Mouse (Mus musculus): ENCODE measurements around the gene Fer. TPM values are rescaled to one million over a fixed set of nuclear protein-coding genes. Genes with fewer than 3 reads are reported as not detected.

Gene Fer
- polyA plus RNA-seq, 1 experiment from 2014 or later: 32.2 TPM

DNA sequence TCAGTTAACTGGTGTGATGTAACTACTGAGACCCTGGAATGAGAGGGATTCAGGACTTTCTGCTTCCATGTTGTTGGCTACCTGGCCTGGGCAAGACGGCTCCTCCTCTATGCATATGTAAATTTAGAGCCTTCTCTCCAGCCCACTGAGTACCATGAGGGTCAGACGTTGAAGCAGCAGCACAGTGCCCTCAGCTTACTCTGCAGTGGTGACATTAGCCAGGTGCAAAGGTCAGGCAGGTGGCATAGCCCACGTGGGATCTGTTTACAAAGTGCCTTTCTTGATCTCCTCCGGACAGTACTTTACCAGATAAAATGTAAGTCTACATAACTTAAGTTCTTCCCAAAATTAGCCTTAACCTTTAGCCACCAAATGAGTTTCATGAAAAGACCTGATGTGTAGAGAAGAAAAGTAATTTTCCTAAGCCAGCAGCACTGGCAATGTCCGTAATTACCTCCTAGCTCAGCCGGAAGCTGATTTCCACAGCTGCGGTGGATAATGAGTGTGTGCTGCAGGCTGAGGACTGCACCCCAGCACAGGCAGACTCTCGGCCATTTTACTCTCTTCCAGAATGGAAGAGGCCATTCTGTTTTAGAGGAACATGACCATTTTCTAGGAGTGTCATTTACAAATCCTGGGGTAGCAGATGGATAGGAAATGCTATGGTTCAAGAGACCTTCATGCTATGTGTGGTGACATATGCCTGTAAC, 273.2 kb downstream of the Fer start:
- H3K4me3 ChIP-seq (ENCODE audit: low read depth, low read length): no peak overlapping the region
- no peak for ATAC-seq (ENCODE audit: insufficient read depth)

DNA sequence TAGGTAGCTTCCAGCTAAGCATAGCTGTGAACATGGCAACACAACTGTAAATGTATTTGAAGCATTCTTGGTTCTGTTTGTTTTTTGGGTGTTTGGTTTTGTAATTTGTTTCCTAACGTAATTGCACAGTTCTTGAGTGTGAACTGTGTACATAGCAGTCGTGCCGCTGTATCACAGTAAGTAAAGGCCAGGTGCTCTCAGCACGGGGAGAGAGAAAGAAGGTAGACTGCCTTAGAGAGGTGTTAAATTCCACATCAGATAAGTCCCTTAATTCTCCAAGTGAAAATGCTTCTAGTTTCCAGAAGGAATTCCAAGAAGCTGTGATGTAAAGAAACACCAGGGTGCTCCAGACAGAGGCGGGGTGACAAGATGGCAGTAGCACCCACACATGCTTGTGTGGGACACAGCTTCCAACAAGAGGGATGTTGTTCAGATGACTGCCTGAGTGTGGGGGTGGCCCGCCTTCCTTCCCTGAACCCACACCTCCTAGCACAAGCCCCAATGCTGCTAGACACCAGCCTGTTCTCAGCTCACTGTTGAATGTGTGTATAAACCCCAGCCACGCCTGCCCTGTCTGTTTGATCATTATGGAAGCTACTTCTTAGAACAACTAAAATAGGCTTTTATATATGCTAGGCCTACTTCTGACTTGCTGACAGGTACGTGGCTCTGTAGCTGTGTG, 275.3 kb downstream of the Fer start:
- WGBS: 69% methylated on average over 8 of the region's 8 CpGs
- H3K27ac ChIP-seq (ENCODE audit: low read depth): no peak overlapping the region
- no peak overlapping the region for H3K4me3 ChIP-seq (ENCODE audit: low read depth, low read length)
- no peaks in the 10 kb centered on the region for H3K27me3 ChIP-seq (ENCODE audit: insufficient read depth, low read length)
- no peak overlapping the region for H3K9ac ChIP-seq
- H3K4me2 ChIP-seq: no peak overlapping the region
- no peak for TF ChIP-seq CTCF (IDR thresholded peaks at IDR 0.05; ENCODE audit: low read depth)
- no peaks in the 10 kb centered on the region for H3K4me1 ChIP-seq (ENCODE audit: insufficient read depth)
- no peak for DNase-seq
- peak; percentile 65; the same call in 1 of the 2 replicates for ATAC-seq (ENCODE audit: insufficient read depth)
- peaks cover 15% of the 10 kb centered on the region; the same call in 1 of the 2 replicates for H3K36me3 ChIP-seq (ENCODE audit: insufficient read depth)
- H3K9me3 ChIP-seq (ENCODE audit: low read depth, low read length): no peaks in the 10 kb centered on the region

More for the DNA sequence above, 273.2 kb downstream of the Fer start:
- no peaks in the 10 kb centered on the region for H3K27me3 ChIP-seq (ENCODE audit: insufficient read depth, low read length)
- WGBS: 58% methylated on average over 8 of the region's 8 CpGs
- H3K9ac ChIP-seq: no peak overlapping the region
- H3K36me3 ChIP-seq (ENCODE audit: insufficient read depth): peaks cover 15% of the 10 kb centered on the region; the same call in 1 of the 2 replicates
- no peak for DNase-seq
- H3K9me3 ChIP-seq (ENCODE audit: low read depth, low read length): no peaks in the 10 kb centered on the region
- H3K27ac ChIP-seq (ENCODE audit: low read depth): no peak overlapping the region
- no peaks in the 10 kb centered on the region for H3K4me1 ChIP-seq (ENCODE audit: insufficient read depth)
- H3K4me2 ChIP-seq: no peak overlapping the region
- no peak for TF ChIP-seq CTCF (IDR thresholded peaks at IDR 0.05; ENCODE audit: low read depth)

DNA sequence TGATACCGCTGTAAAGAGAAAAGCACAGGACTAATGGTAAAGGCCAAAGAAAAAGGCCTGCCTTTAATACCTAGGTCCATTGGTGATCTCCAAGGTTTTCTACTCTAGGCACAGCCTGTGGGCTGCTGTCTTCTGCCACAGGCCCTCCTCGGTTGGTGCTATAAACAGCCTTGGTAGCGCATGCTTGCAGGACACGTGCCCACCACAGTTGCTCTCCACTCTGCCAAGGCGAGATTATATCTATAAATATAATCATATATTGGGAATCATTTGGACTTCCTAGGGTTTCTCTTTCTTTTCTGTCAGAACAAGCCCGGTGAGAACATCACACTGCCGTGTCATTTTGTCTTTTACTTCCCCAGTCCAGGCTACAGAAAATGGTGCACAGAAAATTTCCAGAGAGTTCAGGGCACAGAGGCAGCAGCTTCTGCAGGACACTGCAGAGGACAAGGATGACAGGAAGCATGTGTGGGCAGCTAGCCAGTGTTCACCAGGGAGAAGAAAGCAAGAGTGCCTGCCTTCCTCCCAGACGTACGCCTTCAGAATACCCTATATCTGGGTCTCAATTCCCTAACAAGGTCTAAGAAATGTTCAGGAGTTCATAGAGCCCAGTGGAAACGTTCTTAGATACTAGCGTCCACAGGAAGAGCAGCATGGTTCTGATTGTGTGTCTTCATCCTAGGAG, 276.5 kb downstream of the Fer start:
- TF ChIP-seq CTCF (IDR thresholded peaks at IDR 0.05; ENCODE audit: low read depth): no peak
- WGBS: 87% methylated on average over 11 of the region's 11 CpGs
- H3K36me3 ChIP-seq (ENCODE audit: insufficient read depth): peaks cover 18% of the 10 kb centered on the region
- DNase-seq (no peak), ATAC-seq (ENCODE audit: insufficient read depth) (no peak)
- no peaks in the 10 kb centered on the region for H3K4me1 ChIP-seq (ENCODE audit: insufficient read depth)
- H3K27me3 ChIP-seq (ENCODE audit: insufficient read depth, low read length): no peaks in the 10 kb centered on the region
- no peak overlapping the region for H3K9ac ChIP-seq
- H3K27ac ChIP-seq (ENCODE audit: low read depth): no peak overlapping the region
- no peak overlapping the region for H3K4me2 ChIP-seq
- H3K4me3 ChIP-seq (ENCODE audit: low read depth, low read length): no peak overlapping the region
- no peaks in the 10 kb centered on the region for H3K9me3 ChIP-seq (ENCODE audit: low read depth, low read length)

DNA sequence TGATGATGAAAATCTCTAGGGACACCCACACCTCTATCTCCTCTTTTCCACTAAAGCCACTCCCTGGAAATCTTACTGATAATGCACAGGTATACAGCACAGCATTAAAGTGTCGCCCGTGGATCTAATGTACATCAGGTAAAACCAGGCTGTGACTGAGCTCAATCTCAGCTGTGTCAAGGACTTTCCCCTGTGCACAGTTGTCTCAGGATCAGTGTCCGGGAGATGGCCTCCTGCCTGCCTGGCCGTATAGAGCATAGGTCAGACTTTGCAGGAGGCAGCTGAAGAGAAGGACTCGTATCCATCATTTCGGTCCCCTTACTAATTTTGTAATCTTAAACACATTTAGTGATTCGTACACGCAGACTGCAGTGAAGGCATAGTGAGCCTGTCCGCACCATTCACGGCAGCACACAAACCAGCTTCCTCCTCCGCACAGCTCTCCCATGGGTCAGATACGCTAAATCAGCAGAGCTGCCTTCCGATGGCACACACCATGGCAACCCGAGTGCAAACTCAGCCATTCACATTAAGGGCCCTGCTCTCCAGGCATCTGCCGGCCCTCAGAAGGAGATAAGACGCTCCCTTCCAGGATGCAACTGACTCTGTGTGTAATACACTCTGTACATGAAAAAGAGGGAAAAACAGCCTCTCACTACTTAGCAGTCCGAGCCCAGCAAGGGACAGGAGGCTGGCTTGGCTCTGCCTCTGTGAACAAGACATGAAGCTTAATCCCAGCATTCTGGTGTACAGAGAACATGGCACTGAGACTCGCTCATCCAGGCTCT, 277.4 kb downstream of the Fer start:
- WGBS: 85% methylated on average over 18 of the region's 18 CpGs
- no peak overlapping the region for H3K27ac ChIP-seq (ENCODE audit: low read depth)
- H3K9me3 ChIP-seq (ENCODE audit: low read depth, low read length): no peaks in the 10 kb centered on the region
- H3K4me2 ChIP-seq: no peak overlapping the region
- ATAC-seq (ENCODE audit: insufficient read depth) (no peak), DNase-seq (no peak)
- no peaks in the 10 kb centered on the region for H3K4me1 ChIP-seq (ENCODE audit: insufficient read depth)
- H3K27me3 ChIP-seq (ENCODE audit: insufficient read depth, low read length): no peaks in the 10 kb centered on the region
- H3K36me3 ChIP-seq (ENCODE audit: insufficient read depth): peaks cover 18% of the 10 kb centered on the region
- H3K9ac ChIP-seq: no peak overlapping the region
- H3K4me3 ChIP-seq (ENCODE audit: low read depth, low read length): no peak overlapping the region
- TF ChIP-seq CTCF (IDR thresholded peaks at IDR 0.05; ENCODE audit: low read depth): no peak

DNA sequence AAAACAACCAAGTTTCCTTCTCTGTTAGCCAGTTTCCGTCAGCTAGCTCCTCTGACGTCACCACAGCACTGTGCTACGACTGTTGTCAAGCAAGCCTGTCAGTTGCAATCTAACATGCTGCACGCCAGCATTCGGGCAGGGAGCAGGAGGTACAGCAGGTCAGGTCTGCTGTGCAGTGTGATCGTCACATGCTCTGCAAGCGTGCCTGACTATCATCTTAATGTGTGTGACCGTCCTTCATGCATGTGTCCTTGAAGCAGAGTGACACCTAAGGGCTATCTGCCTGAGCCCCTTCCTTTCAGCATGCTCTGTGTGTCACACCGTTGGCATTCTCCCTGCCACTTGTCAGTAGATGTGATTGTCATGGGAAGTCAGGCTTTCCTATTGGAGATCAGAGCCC, 279.0 kb downstream of the Fer start:
- no peak for TF ChIP-seq CTCF (IDR thresholded peaks at IDR 0.05; ENCODE audit: low read depth)
- ATAC-seq (ENCODE audit: insufficient read depth) (no peak), DNase-seq (no peak)
- Histone ChIP-seq H3K4me2 (no peak overlapping the region), H3K27ac (ENCODE audit: low read depth) (no peak overlapping the region), H3K27me3 (ENCODE audit: insufficient read depth, low read length) (no peaks in the 10 kb centered on the region), H3K36me3 (ENCODE audit: insufficient read depth) (peaks cover 18% of the 10 kb centered on the region), H3K4me3 (ENCODE audit: low read depth, low read length) (no peak overlapping the region), H3K4me1 (ENCODE audit: insufficient read depth) (no peaks in the 10 kb centered on the region), H3K9ac (no peak overlapping the region), H3K9me3 (ENCODE audit: low read depth, low read length) (no peaks in the 10 kb centered on the region)
- 65% methylated on average over 9 of the region's 9 CpGs for WGBS

DNA sequence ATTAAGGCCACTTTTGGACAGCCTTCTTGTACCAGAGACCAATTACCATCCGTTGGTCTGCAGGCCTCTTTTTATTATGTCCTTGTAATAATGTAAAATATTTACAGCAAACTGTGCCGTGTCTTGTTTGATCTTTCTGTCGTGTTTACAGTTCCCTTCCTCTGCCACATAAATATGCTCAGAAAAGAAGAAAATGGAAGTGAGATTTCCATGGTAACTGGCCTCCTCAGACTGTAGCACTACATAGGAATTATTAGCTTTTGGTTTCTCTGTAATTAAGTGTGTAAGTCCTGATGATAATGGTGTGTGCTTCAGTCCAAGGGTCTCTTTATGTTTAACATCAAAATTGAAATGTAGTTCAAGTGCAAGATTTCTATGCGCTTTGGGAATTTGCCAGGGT, 283.5 kb downstream of the Fer start:
- ATAC-seq (ENCODE audit: insufficient read depth) (peak; percentile 76; the same call in 1 of the 2 replicates), DNase-seq (peak; percentile 61)
- Histone ChIP-seq H3K27me3 (ENCODE audit: insufficient read depth, low read length) (no peaks in the 10 kb centered on the region), H3K9me3 (ENCODE audit: low read depth, low read length) (no peaks in the 10 kb centered on the region), H3K36me3 (ENCODE audit: insufficient read depth) (peaks cover 4% of the 10 kb centered on the region; the same call in 1 of the 2 replicates), H3K9ac (no peak overlapping the region), H3K4me3 (ENCODE audit: low read depth, low read length) (no peak overlapping the region), H3K4me2 (no peak overlapping the region), H3K27ac (ENCODE audit: low read depth) (no peak overlapping the region; the same call in 1 of the 2 replicates), H3K4me1 (ENCODE audit: insufficient read depth) (no peaks in the 10 kb centered on the region)
- no peak for TF ChIP-seq CTCF (IDR thresholded peaks at IDR 0.05; ENCODE audit: low read depth)
- WGBS: 32% methylated on average over 4 of the region's 4 CpGs
